Mouse (Mus musculus) intestine, embryonic 14.5 days (tissue): ENCODE data around the gene Utp4. TPM values are rescaled to one million over a fixed set of nuclear protein-coding genes. Genes with fewer than 3 reads are reported as not detected.
A peak's percentile ranks its signal among the peaks of the same experiment; 100 is the strongest.

Experiments
- ATAC-seq: fragments of 200-750 bp; cut with Nextera tagmentation; replicated peaks from 2 replicates; pipeline ENCODE4 v1.8.0; 2017; ENCODE audit warnings: low read depth, moderate number of reproducible peaks, moderate TSS enrichment, moderate library complexity; ENCODE audit not compliant: low FRiP score, low TSS enrichment
- DNase-seq: peaks from one replicate; pipeline ENCODE4 v3.0.0-alpha.2; 2018; ENCODE audit warnings: low spot score
- H3K27ac ChIP-seq: fragments of 300-500 bp; sonication (generic); 2 replicates; pipeline ENCODE4 v1.5.1; 2014; ENCODE audit warnings: low read depth, mild to moderate bottlenecking, control low read depth
- H3K27me3 ChIP-seq: fragments of 300-500 bp; sonication (generic); replicated peaks from 2 replicates; pipeline ENCODE4 v1.6.1; 2014; ENCODE audit warnings: low read length, control low read depth; ENCODE audit not compliant: control insufficient read depth, insufficient read depth
- H3K36me3 ChIP-seq: fragments of 300-500 bp; sonication (generic); 2 replicates; pipeline ENCODE4 v1.6.1; 2014; ENCODE audit warnings: low read length, control low read depth; ENCODE audit not compliant: control insufficient read depth, insufficient read depth
- H3K4me1 ChIP-seq: fragments of 300-500 bp; sonication (generic); replicated peaks from 2 replicates; pipeline ENCODE4 v1.6.1; 2014; ENCODE audit warnings: low read length, control low read depth, mixed read lengths; ENCODE audit not compliant: control insufficient read depth, insufficient read depth
- H3K4me2 ChIP-seq: fragments of 300-500 bp; sonication (generic); 2 replicates; pipeline ENCODE4 v1.6.1; 2014; ENCODE audit warnings: low read length
- H3K4me3 ChIP-seq: fragments of 300-500 bp; sonication (generic); 2 replicates; pipeline ENCODE4 v1.5.1; 2014; ENCODE audit warnings: low read depth, low read length, control low read depth, mixed read lengths
- H3K9ac ChIP-seq: fragments of 300-500 bp; sonication (generic); 2 replicates; pipeline ENCODE4 v1.6.1; 2014; ENCODE audit warnings: mild to moderate bottlenecking, low read length
- H3K9me3 ChIP-seq: fragments of 300-500 bp; sonication (generic); 2 replicates; pipeline ENCODE4 v1.6.1; 2016; ENCODE audit warnings: low read length, control low read depth; ENCODE audit not compliant: control insufficient read depth
- WGBS: fragments of 180-500 bp; shearing (Covaris S2); extraction: QIAGEN DNeasy Blood & Tissue Kit; methylation state at CpG from one replicate; pipeline ENCODE4 v1.1.7; 2014; 5-methylcytosine and 5-hydroxymethylcytosine counted together
- polyA plus RNA-seq: library from polyadenylated mRNA; unstranded; fragments of >200 nt; fragmentation: Nextera tagmentation; extraction: Ambion mirVana; gene quantifications from 2 replicates; pipeline ENCODE4 v1.2.1, GENCODE M21; 2014

Utp4 gene
- polyA plus RNA-seq, 1 experiment from 2014 or later, result 79.6 TPM

DNA sequence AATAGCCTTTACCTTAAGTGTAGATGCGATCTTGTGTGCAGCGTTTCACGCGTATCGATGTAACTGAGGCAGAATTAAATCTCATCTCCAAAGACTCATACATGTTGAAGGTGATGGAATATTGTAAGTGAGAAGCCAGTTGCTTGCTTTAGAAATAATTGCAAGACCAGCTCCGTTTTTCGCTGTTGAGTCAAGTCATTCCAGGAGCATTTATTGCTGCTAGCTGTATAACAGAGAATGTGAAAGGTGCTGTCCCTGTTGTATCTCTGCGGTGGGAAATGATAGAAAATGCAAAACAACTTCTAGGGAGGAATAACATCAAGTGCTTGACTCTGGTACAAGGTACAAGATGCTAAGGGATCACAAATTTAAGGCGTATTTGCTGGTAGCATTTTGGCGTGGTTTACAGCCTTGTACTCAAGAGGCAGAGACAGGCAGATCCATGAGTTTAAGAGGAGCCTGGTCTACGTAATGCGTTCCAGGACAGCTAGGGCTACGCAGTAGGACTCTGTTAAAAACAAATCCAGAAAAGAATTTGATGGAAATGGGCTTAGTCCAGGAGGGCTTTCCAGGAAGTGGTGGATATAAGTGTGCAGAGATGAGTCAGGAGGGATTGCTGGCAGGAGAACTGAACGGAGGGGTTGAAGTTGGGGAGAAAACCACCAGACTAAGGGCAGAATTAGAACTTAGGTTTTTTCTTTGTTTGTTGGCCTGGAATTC is 43.8 kb downstream of the Utp4 start:
- H3K27ac ChIP-seq, result no peak overlapping the region
- peak overlapping the region; percentile 90 for H3K4me2 ChIP-seq
- no peak for ATAC-seq
- peak; percentile 55 for DNase-seq
- WGBS, result 18% methylated on average over 14 of the region's 14 CpGs
- peaks cover 20% of the 10 kb centered on the region for H3K4me1 ChIP-seq
- H3K36me3 ChIP-seq, result no peaks in the 10 kb centered on the region
- peak overlapping the region; percentile 91 for H3K9ac ChIP-seq
- no peaks in the 10 kb centered on the region for H3K27me3 ChIP-seq
- H3K9me3 ChIP-seq, result no peaks in the 10 kb centered on the region
- peak overlapping the region; percentile 55 for H3K4me3 ChIP-seq

DNA sequence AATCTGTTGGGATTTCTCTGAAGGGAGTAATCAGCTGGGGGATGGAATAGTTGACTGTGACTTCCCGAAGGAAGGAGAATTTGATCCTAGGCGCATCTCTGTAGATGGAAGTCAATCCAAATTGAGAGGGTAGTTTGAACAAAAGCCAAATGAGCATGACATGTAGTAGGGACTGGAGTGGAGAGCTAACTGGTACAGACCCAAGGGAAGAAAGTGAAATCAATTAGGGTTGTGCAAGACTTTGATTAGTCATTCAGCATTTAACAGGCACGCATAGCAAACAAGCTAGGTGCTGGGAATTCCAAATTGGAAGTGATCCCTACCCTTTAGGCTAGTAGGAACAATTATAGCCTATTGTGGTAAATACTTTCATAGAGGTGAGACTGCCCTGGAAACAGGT is 48.4 kb downstream of the Utp4 start:
- Histone ChIP-seq H3K4me3 (no peak overlapping the region), H3K36me3 (no peaks in the 10 kb centered on the region), H3K4me2 (no peak overlapping the region), H3K27ac (no peak overlapping the region), H3K9me3 (no peaks in the 10 kb centered on the region), H3K9ac (no peak overlapping the region), H3K4me1 (peaks cover 20% of the 10 kb centered on the region), H3K27me3 (no peaks in the 10 kb centered on the region)
- DNase-seq (no peak), ATAC-seq (no peak)
- WGBS, result 93% methylated on average over 3 of the region's 3 CpGs

DNA sequence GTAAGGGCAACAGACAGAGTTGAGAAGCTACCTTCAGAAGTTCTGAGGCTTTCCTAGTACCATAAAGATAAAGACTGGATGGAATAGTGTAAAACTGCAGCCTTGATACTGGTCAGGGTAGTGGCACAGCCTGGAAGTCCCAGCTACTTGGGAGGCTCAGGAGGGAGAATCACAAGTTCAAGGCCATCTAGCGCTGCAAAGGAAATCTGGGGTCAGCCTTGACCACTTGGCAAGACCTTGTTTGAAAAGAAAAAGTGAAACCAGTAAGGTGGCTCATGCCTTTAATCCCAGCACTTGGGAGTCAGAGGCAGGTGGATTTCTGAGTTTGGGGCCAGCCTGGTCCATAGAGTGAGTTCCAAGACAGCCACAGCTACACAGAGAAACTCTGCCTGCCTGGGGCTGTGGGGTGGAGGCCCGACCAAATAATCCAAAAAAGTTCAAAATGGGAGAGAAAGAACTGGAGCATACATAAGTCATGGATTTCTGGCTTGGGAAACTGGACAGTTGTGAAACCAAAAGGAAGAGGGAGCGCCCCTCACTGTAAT is 50.5 kb downstream of the Utp4 start:
- Histone ChIP-seq H3K27ac (no peak overlapping the region), H3K9ac (no peak overlapping the region)
- no peak for ATAC-seq

DNA sequence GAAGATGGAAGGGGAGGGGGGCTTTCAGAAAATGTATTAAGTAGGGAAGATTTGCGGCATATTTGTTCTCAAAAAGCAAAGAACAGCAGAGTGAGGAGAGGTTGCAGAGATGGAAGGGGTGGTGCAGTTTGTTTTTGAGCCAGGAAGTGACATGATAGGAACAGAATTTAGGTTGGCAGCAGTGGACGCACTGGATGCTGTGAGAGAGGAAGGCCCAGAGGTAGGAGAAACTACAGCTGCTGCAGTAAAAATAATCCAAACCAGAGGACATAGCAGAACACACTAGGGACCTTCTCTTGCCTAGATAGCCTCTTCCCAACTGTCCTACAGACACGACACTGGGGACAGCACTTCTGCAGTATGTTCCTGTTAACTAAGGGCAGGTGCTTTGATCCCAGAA is 51.3 kb downstream of the Utp4 start:
- 53% methylated on average over 3 of the region's 3 CpGs for WGBS
- H3K36me3 ChIP-seq, result no peaks in the 10 kb centered on the region
- H3K27ac ChIP-seq, result no peak overlapping the region
- no peaks in the 10 kb centered on the region for H3K27me3 ChIP-seq
- H3K4me3 ChIP-seq, result no peak overlapping the region
- H3K4me2 ChIP-seq, result no peak overlapping the region
- DNase-seq, result no peak
- no peaks in the 10 kb centered on the region for H3K9me3 ChIP-seq
- no peak overlapping the region for H3K9ac ChIP-seq
- no peak for ATAC-seq
- peaks cover 4% of the 10 kb centered on the region; the same call in 1 of the 2 replicates for H3K4me1 ChIP-seq

More for the DNA sequence above, 50.5 kb downstream of the Utp4 start:
- Histone ChIP-seq H3K27me3 (no peaks in the 10 kb centered on the region), H3K4me1 (peaks cover 4% of the 10 kb centered on the region; the same call in 1 of the 2 replicates), H3K9me3 (no peaks in the 10 kb centered on the region), H3K36me3 (no peaks in the 10 kb centered on the region), H3K4me3 (no peak overlapping the region), H3K4me2 (no peak overlapping the region)
- no peak for DNase-seq
- whole genome bisulfite sequencing, result 91% methylated on average over 3 of the region's 3 CpGs

DNA sequence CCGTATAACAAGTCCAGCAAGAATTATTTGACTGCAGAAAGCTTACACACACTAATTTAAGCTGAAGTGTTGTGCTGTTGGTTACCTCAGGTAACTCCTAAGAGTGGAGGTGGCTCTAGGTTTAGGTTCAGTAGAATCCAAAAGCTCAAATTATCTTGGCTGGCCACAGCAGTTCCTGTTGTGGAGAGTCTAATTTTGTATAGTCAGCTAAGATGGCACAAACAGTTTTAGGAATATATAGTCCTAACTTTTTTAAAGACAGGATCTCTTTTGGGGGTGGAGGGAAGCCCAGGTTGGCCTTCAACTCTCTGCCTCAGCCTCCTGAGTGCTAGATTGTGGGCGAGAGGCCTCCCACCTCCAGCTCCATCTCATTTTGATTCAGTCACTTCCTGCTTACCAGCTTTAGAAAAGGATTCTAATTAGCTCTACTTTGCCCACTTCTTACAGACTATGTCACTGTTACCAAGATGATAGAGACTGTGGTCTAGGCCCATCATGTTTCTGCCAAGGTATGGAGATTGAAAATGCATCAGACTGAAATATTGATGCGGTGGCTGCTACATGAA is 55.3 kb downstream of the Utp4 start:
- 84% methylated on average over 3 of the region's 3 CpGs for WGBS
- Histone ChIP-seq H3K4me2 (no peak overlapping the region), H3K9ac (no peak overlapping the region), H3K4me3 (no peak overlapping the region), H3K27ac (no peak overlapping the region), H3K9me3 (no peaks in the 10 kb centered on the region), H3K27me3 (no peaks in the 10 kb centered on the region), H3K4me1 (peaks cover 4% of the 10 kb centered on the region; the same call in 1 of the 2 replicates), H3K36me3 (no peaks in the 10 kb centered on the region; the same call in 1 of the 2 replicates)
- DNase-seq, result no peak
- ATAC-seq, result no peak

DNA sequence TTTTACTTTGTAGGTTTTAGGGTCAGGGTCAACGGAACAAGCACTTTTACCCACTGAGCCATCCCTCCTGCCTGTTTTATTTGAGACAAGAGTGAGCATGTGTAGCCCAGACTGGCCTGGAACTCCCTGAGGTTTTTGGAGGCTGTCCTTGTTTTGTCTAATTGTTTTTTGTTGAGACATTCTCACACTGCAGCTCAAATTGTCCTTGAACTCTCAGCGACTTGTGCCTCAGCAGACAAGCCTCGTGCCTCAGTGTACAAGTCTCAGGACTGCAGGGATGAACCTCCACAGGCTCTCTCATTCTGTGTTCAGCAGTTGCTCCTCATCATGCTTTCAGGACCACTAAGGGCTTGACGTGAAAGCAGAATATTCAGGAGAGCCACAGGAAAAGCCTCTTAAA is 58.3 kb downstream of the Utp4 start:
- H3K9me3 ChIP-seq, result no peaks in the 10 kb centered on the region
- H3K27ac ChIP-seq, result no peak overlapping the region
- H3K4me1 ChIP-seq, result no peaks in the 10 kb centered on the region
- DNase-seq (no peak), ATAC-seq (no peak)
- H3K4me3 ChIP-seq, result no peak overlapping the region
- WGBS, result 66% methylated on average over 4 of the region's 4 CpGs
- no peak overlapping the region for H3K4me2 ChIP-seq
- H3K27me3 ChIP-seq, result no peaks in the 10 kb centered on the region
- no peak overlapping the region for H3K9ac ChIP-seq
- H3K36me3 ChIP-seq, result no peaks in the 10 kb centered on the region; the same call in 1 of the 2 replicates

DNA sequence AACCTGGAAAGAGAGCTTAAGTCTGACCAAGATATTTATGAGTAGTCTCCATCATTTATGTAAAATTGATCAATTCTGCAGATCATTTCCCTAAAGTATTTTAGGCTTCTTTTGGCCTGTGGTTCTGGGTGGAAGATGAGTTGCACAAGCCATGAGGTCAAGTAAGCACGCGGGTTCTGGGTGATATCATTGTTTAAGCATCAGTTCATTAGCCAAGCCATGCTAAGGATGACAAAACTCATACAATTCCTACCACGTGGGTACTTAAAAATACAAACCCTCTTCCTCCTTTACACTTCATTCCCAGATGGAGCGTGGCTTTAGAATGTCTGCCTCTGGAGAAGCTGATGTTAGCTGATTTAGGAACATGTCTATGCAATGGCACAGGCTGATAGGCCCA is 60.1 kb downstream of the Utp4 start:
- no peak for ATAC-seq
- Histone ChIP-seq H3K9ac (no peak overlapping the region), H3K9me3 (no peaks in the 10 kb centered on the region), H3K36me3 (no peaks in the 10 kb centered on the region; the same call in 1 of the 2 replicates), H3K27ac (no peak overlapping the region), H3K4me1 (no peaks in the 10 kb centered on the region), H3K4me2 (no peak overlapping the region), H3K27me3 (no peaks in the 10 kb centered on the region), H3K4me3 (no peak overlapping the region)
- DNase-seq, result no peak
- 71% methylated on average over 4 of the region's 4 CpGs for WGBS

DNA sequence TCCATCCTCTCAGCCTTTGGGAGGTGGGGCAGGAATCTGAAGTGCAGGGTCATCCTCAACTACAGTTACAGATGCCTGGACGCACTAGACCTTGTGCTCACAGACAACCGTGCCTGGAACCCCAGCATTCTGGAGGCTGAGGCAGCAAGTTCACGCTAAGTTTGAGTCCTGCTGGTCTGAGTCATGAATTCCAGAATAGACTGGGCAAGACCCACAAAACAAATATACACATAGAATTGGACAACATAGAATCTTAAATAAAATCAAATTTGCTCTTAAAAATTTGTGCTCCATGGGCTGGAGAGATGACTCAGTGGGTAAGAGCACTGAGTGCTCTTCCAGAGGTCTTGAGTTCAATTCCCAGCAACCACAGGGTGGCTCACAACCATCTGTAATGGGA is 63.6 kb downstream of the Utp4 start:
- Histone ChIP-seq H3K36me3 (no peaks in the 10 kb centered on the region), H3K27me3 (no peaks in the 10 kb centered on the region), H3K27ac (no peak overlapping the region), H3K4me1 (no peaks in the 10 kb centered on the region), H3K4me2 (no peak overlapping the region), H3K9me3 (no peaks in the 10 kb centered on the region), H3K9ac (no peak overlapping the region), H3K4me3 (no peak overlapping the region)
- WGBS, result 87% methylated on average over 3 of the region's 3 CpGs
- ATAC-seq (no peak), DNase-seq (no peak)
